Mouse (Mus musculus): ENCODE data around the gene Cux2.

The Cux2 gene

GRCm38 (mm10) chr5:122059060-122060017 lies 9.4 kb upstream of the Cux2 start:
- peak in 1 of 2 experiments; percentile 53 for DNase-seq (ENCODE audit: low spot score in 2 of 2)

DNA sequence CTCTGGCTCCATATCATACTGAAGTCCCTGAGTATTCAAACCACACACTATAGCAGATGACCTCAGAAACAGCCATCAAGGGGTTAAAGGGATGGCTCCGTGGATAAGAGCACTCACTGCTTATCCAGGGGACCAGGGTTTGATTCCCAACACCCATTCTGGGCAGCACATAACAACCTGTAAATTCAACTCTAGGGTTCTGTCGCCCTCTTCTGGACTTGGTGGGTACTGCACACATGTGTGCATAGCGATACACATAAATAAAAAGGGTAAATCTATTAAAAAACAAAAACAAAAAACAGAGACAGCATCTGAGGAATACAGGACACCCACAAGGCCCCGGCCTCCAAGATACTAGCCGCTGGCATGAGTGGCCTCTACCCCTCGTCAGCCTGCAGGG lies 7.7 kb upstream of the Cux2 start:
- no peak for DNase-seq (ENCODE audit: low spot score in 2 of 2)

GRCm38 (mm10) chr5:122056557-122056956 lies 6.7 kb upstream of the Cux2 start:
- DNase-seq (ENCODE audit: low spot score in 2 of 2), result no peak

DNA sequence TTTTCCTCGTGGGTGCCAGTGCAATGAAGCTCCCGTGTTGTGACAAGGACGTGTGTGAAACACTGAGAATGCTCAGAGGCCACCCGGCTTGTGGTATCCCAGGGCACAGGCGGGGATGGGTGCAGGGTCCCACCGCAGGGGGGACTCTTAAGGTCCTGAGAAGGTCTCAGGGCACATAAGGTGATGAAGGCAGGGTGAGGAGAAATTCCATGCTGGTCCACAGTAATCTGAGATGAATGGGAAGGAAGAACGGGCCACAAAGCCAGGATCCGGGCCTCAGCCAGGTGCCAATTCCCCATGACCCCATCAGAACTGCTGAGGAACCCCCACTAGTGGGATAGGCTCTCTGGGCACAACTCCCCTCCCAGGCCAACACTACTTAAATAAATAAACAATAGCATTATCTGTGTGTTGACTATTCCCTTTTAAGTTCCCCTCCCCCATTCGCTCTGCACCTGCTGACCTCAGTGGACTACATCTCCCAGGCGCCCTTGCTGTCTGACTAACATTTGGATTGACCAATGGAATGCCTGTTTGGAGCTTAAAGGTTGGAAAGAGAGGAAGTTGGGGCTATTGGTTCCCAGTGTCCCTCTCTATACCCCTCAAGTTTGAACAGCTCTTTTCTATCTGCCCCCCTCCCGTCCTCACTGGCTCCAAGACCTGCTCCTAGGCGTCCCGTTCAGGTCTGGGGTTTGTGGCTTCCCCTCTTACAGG lies 4.4 kb upstream of the Cux2 start:
- no peak for DNase-seq (ENCODE audit: low spot score in 2 of 2)

GRCm38 (mm10) chr5:122053587-122053986 lies 3.7 kb upstream of the Cux2 start:
- DNase-seq (ENCODE audit: low spot score in 2 of 2), result no peak

DNA sequence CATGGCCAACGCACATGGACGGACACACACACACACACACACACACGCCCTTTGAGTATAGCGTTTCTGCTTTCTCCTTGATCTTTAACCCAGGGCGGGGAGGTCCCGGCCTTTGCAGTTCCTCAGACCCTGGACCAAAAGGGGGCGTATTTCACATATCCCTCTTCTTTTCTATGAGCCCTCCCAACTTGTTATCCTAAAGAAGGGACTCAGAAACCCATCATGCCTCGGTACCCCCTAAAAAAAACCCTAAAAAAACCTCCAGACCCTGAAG lies 867 bp upstream of the Cux2 start:
- no peak for DNase-seq (ENCODE audit: low spot score in 2 of 2)

DNA sequence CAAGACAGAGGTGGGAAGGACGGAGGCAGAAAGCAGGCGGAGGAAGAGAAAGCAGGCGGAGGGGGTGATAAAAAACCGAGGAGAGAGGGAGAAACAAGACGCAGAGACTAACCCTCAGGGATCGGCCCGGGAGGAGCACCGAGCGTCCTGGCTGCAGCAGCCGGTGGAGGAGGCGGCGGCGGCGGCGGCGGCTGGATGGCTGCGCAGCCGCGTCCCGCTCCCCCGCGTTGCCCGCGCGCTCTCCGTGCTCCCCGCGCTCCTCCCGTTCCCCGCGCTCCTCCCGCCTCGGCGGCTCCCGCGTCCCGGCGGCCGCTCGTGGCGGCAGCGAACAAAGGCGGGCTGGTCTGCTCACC lies 262 bp downstream of the Cux2 start:
- DNase-seq (ENCODE audit: low spot score in 2 of 2), result no peak

GRCm38 (mm10) chr5:122048686-122049663 lies 927 bp downstream of the Cux2 start:
- no peak for DNase-seq (ENCODE audit: low spot score in 2 of 2)

GRCm38 (mm10) chr5:122048252-122048651 lies 1.6 kb downstream of the Cux2 start:
- no peak for DNase-seq (ENCODE audit: low spot score in 2 of 2)

- DNase-seq (ENCODE audit: low spot score in 2 of 2), result no peak
These were observed 2.1 kb downstream of the Cux2 start for GRCm38 (mm10) chr5:122047791-122048190.

- no peak for DNase-seq (ENCODE audit: low spot score in 2 of 2)
These were observed 6.3 kb downstream of the Cux2 start for GRCm38 (mm10) chr5:122043567-122043966.

DNA sequence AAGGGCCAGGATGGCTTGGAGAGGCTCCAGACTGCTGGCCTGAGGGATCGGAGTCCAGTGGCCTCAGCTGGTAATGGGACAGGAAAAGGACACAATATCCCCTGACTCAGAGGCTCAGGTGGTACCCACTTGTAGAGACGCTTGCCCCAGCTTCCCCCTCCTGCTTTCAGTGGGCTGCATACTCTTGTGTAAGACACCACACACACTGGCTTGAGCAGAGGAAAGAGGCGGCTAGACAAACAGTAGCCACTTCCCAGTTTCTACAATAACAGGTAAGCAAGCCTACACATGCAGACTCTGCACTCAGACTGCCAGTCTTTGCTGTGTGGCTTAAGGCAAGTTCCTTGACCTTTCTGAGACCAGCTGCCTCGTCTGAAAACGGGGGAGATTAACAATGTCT lies 14.6 kb downstream of the Cux2 start:
- no peak for DNase-seq (ENCODE audit: low spot score in 2 of 2)

DNA sequence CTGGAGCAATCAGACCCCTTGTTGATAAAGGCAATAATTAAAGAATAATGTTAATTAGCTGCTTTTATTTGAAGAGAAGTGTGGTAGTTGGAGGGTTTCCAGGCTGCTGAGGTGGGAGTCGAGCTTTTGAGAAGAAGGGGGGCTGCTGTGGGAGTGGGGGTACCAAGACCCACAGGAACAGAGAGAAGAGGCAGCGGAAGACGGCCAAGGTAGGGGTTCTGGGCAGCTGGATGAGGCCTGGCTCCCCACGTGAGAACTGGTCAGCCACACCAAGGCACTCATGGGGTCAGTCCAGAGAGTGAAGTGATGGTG lies 16.8 kb downstream of the Cux2 start:
- DNase-seq (ENCODE audit: low spot score in 2 of 2), result no peak

- DNase-seq (ENCODE audit: low spot score in 2 of 2), result no peak
These were observed 17.3 kb downstream of the Cux2 start for GRCm38 (mm10) chr5:122032471-122033166.

GRCm38 (mm10) chr5:122031146-122031545 lies 18.8 kb downstream of the Cux2 start:
- DNase-seq (ENCODE audit: low spot score in 2 of 2), result no peak

DNA sequence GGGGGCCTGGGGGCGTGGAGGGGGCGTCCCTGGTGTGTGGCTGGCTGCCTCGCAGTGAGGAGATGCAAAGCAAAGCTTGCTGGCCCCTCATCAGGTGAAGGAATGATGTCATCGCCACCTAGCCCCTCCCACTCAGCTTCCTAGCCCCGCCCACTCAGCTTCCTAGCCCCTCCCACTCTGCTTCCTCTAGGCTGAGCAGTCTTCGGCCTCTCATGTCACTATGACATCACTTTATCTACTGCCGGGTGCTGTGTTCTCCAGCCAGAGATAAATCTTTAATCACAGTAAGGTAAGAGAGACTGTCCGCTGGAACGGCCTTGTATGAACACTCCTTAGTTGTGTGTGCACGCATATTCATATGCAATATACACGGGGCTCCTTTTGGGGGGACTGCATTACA lies 19.3 kb downstream of the Cux2 start:
- no peak for DNase-seq (ENCODE audit: low spot score in 2 of 2)

DNA sequence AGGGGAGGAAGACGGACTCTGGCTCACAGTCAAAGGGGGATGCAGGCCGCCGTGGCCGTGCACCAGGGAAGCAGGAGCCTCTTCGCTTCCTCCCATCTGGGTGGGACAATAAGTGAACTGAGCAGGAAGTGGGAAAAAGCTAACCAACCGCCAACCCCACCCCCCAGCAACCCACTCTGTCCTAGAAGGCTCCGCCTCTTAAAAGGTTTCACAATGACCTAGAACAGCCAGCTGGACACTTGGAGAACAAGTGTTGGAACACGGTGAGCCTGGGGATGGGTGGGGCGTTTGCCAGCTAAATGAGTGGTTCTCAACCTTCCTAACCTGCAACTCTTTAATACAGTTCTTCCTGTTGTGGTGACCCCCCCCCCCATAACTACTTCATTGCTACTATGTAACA lies 23.1 kb downstream of the Cux2 start:
- no peak for DNase-seq (ENCODE audit: low spot score in 2 of 2)

- no peak for DNase-seq (ENCODE audit: low spot score in 2 of 2)
These were observed 23.6 kb downstream of the Cux2 start for GRCm38 (mm10) chr5:122026284-122026683.

GRCm38 (mm10) chr5:122025117-122025516 lies 24.8 kb downstream of the Cux2 start:
- DNase-seq (ENCODE audit: low spot score in 2 of 2), result no peak

DNA sequence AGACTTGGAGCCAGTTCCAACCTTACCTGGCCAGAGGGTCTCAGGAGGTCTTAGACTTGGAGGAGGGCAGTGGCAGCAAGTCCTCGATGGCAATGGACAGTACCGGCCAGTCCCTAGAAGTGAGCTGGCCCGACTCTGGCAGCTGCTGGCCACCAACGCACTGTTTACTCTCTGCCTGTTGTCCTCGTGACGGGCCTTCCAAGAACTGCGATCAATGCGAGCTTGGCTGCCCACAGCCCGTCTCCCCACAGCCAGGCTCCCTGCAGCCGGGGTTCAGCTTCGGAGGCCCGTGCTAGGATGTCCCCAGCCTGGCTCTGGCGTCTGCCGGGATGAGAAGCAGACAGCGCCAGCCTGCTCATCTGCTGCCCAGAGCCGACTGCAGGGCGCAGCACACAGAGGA lies 30.6 kb downstream of the Cux2 start:
- DNase-seq (ENCODE audit: low spot score in 2 of 2), result peak in 1 of 2 experiments; percentile 3

DNA sequence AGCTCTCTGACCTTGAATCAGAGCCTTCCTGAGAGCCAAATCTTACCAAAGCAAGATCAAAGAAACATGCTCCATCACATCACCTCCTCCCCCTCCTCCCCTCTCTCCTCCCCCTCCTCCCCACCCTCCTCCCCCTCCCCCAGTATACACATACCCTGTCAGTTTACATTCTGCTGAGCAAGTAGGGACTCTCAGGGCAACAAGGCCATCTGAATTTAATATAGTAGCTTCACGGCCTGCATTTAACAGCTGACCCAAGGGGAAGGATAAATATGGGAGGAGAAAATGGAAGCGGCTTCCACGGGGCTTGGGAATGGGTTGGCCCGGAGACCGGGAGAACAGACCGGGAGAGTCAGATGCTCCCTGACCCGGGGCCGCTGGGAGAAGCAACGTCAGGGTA lies 32.1 kb downstream of the Cux2 start:
- peak in 1 of 2 experiments; percentile 3 for DNase-seq (ENCODE audit: low spot score in 2 of 2)

DNA sequence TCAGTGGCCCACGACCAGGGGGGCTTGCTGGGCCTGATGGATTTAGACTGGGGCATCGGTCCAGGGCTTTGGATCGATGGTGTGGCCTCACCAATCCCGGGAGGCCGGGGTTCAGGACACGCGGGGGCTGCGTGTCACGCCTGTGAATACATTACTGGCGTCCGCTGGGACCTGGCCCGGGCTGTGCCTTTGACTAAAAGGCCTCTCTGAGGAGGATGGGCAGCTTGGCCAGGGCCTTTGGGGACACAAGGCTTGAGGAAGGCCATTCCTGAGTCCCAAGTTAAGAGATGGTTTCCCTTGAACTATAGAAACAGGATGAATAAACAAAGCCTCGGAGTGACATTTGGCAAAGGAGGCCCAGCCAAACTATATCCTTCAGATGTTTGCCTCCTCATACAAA lies 32.6 kb downstream of the Cux2 start:
- no peak for DNase-seq (ENCODE audit: low spot score in 2 of 2)

Measured in frontal cortex, postnatal 10 days (tissue).